Mouse (Mus musculus): ENCODE measurements at regions not wholly inside any gene's neighbourhood (a gene's known extent, or its start where the extent isn't known, plus 50 kb on each side); places are given as distances from the start of the nearest gene placed in this dataset.
A peak's percentile ranks its signal among the peaks of the same experiment; 100 is the strongest.

DNA sequence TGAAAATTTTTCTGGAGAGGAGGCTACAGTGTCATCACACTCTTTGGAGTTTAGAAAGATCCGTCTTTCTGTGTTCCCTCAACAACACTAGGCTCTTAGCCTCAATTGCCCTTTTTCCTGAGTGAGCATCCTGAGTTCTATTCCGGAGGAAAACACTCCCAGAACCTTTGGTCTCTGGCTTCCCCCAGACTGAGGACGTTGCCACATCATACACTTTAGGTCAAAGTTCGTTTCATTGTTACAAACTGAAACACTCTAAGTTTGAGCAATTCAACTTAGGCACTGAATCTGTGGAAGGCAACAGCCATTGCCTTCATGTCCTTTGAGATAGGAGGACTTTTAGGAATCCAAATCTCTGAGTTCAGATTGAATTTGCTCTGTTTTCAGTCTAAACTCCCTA, 85.0 kb downstream of the Arl4a start:
- no peak for DNase-seq

GRCm38 (mm10) chr12:39951911-39952310, 85.9 kb downstream of the Arl4a start:
- DNase-seq: no peak

GRCm38 (mm10) chr12:39950270-39950801, 87.5 kb downstream of the Arl4a start:
- DNase-seq: peak; percentile 34

DNA sequence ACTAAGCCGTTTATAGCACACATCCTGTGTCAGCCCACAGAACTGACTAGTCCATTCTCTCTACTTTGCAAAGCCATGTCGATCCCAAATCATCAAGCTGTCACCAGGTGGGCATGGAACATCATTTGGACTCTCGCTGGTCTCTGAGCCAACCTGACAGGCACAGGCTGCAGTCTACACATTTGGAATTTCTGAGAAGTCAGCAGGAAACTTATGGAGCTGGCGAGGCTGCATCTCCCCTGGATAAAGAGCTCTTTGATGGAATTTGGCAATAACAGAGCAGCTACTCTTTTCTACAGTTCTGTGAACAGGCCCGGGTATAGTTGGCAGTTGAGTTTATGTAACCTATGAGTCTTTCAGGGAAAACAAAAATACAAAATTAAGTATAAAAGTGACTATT, 94.9 kb downstream of the Arl4a start:
- no peak for DNase-seq

GRCm38 (mm10) chr12:39941162-39941561, 96.7 kb downstream of the Arl4a start:
- no peak for DNase-seq

GRCm38 (mm10) chr12:39939017-39939416, 98.8 kb downstream of the Arl4a start:
- no peak for DNase-seq

GRCm38 (mm10) chr12:39938211-39938610, 99.6 kb downstream of the Arl4a start:
- no peak for DNase-seq

GRCm38 (mm10) chr12:39936331-39936730, 101.5 kb downstream of the Arl4a start:
- DNase-seq: no peak

- no peak for DNase-seq
Observed at GRCm38 (mm10) chr12:39935775-39936174, 102.0 kb downstream of the Arl4a start.

DNA sequence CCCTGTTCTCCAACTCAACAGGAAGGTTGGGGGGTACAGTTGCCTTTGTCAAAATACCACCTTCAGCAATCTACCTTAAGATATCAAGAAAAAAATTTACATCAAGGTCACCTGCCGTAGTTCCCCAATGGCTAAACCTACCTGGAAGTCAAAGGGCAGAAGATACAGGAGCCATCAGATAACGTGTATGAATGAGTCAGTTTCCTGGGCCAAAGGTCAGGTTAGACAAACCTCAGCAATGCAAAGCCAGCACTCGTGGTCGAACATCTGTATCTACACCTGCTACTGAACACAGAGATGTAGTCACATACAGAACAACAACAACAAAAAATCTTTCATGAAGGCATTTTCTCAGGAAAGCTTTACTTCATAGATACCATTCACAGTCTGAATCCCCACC, 102.9 kb downstream of the Arl4a start:
- no peak for DNase-seq

DNA sequence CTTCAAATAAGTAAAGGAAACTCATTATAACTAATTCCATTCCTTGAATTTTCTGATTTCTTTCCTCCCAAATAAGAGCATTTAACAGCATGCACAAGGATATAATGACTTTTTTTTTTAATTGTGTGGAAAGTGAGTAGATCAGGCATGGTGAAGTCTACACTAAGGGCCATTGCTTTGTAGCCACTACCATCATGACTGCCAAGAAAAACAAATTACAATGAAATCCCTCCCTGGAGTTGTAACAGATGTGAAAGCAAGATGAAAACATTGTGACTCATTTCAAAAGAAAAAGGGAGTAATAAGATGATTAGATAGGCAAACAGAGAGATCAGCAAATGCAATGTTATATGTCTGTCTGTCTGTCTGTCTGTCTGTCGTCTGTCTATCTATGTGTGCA, 106.6 kb downstream of the Arl4a start:
- DNase-seq: no peak

GRCm38 (mm10) chr12:39927902-39928301, 109.9 kb downstream of the Arl4a start:
- DNase-seq: no peak

DNA sequence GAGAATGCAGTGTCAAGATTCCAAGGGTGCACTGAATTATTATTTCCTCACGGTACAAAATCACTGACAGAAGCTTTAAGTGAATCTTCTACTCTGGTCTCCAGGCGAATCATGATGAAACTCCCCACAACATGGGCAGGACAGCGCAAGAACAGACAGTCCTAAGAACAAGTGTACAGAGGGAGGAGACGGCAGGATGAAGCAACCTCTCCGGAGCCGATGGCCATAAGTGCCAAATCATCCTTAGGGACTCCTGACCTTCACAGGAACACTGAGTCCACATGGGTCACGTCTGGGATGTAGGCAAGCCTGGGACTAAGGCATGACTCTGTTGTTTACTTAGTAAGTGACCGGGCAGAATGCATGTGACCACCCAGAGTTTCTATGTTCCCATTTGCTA, 110.8 kb downstream of the Arl4a start:
- no peak for DNase-seq

- no peak for DNase-seq
Observed at GRCm38 (mm10) chr12:39921481-39921880, 116.3 kb downstream of the Arl4a start.

- peak; percentile 28 for DNase-seq
Observed at GRCm38 (mm10) chr12:39920466-39920913, 117.3 kb downstream of the Arl4a start.

DNA sequence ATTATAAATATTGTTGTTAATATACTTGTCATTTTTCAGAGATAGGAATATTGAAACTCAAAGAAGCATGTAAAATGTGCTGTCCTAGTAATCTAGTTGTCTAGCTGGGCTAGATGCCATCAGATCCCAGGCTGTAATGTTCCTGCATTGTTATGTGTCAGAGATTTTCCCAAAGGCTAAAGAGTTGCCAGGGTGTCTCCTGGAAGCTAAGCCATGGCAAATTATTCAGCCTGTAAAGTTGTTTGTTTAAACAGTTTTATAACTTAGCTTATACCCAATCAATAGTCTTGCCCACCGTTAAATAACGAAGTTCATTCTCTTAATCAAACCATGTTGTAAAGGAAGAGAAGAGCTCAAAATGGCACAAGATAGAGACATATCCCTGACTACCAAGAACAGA, 117.9 kb downstream of the Arl4a start:
- no peak for DNase-seq

DNA sequence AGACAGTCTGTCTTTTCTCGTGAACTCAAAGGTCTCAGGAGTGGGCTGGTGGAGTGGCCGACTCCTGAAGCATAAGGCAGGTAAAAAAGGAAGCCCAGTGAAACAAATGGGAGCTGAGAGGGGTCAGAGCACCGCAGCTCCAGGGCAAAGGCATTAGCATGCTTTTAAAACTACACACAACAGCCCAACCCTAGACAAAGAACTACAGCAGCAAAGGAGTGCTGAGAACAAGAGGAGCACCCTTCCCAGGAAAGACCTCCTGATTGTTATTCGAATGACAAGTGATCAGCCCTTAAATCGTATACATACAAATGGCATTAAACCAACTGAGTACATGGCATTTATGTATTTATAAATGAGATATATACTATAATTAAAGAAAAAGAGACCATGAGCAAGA, 149.3 kb downstream of the Arl4a start:
- DNase-seq: no peak

- DNase-seq: no peak
Observed at GRCm38 (mm10) chr12:39885366-39885765, 152.5 kb downstream of the Arl4a start.

DNA sequence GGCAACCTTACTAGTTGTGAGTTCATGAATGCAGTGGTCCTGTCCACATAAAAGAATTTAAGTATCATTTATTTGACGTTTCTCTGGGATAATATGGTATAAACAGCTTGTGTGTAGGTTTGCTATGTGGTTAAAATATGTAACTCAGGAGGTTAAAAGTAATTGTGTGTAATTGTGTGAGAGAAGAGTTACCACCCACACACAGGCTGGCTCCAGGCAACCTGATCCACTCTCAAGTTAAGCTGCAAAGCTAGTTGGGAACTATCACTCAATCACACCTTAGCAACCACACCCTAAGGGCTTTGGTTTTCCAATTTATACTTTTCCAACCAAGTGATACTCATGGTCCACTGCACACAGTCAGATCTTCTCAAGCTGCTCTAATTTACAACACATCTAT, 157.5 kb downstream of the Arl4a start:
- DNase-seq: no peak

GRCm38 (mm10) chr12:39873917-39874316, 163.9 kb downstream of the Arl4a start:
- DNase-seq: no peak

GRCm38 (mm10) chr12:39861797-39862196, 176.0 kb downstream of the Arl4a start:
- no peak for DNase-seq

GRCm38 (mm10) chr12:39851610-39852009, 186.2 kb downstream of the Arl4a start:
- no peak for DNase-seq

- no peak for DNase-seq
Observed at GRCm38 (mm10) chr12:39849346-39850058, 188.3 kb downstream of the Arl4a start.

- DNase-seq: no peak
Observed at GRCm38 (mm10) chr12:39840615-39841014, 197.2 kb downstream of the Arl4a start.

DNA sequence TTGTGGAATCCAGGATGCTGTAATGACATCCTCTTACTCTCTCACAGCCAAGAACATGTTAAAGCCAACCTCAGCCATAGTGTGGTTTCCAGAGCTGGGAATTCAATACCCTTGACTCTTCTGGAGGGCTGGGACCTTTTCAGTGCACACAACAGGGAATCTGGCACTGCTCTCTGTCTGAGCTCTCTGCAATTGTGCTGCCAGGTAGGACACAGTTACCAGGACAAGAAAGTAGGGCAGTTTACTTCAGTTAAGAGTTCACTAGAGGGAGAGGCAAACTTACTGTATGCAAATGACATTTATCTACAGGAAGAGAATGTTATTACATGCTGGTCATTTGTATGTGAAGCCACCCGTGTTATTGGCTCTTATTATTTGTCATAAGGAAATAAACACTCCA, 197.6 kb downstream of the Arl4a start:
- DNase-seq: no peak
